Mouse (Mus musculus): ENCODE measurements at regions not wholly inside any gene's neighbourhood (a gene's known extent, or its start where the extent isn't known, plus 50 kb on each side); places are given as distances from the start of the nearest gene placed in this dataset.

DNA sequence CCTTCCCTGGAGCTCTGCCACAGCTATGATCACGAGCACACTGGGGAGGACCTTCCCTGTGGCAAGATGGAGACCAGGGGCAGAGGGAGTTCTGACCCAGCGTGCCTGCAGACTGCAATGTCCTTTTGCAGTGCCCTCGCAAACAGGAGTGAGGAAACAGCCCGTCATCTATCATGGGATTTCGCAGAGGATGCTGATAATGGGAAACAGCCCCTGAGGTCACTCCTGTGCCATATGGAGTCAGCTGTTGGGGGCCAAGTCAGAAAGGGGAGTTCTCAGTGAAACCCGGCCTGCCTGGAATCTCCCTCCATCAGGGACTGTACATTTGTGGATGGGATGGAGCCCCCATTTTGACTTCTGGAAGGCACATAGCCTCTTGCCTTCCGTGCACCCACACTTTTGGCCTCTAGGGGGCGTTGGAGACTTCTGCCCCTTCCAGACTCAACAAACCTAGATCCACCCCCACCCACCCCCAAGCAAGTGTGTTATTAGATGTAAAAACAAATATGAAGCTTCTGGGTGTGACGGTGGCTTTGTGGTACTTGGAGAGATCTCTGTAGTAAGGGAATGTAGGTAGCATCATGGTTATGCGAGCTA lies 98.1 kb downstream of the Kdr start:
- Histone ChIP-seq H3K9me3 (no peaks in the 10 kb centered on the region), H3K27me3 (no peaks in the 10 kb centered on the region), H3K36me3 (no peaks in the 10 kb centered on the region), H3K27ac (no peak overlapping the region), H3K4me3 (no peak overlapping the region), H3K4me1 (no peaks in the 10 kb centered on the region), H3K4me2 (no peak overlapping the region), H3K9ac (no peak overlapping the region)
- no peak for ATAC-seq (ENCODE audit: insufficient number of reproducible peaks, insufficient read depth, low FRiP score, low TSS enrichment, low read depth)
- 44% methylated on average over 10 of the region's 10 CpGs for WGBS

DNA sequence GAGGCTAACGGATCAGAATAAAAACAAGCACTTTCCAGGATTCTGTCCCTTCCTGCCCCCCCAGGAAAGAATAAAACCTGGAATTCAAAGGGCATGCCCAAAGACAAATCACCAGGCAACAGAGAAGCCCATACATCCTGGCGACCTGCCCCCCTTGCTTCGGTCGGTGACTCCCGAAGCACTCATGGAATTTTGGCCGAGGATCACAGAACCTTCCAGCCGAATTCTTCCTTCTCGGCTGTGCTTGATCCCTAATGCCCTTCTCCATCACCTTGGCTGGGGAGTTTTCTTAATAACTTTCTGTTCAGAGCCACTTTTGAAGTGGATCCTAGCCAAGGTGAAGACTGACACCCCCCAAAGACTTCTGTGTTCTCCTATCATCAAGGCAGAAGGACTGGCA lies 99.9 kb downstream of the Kdr start:
- ATAC-seq (ENCODE audit: insufficient number of reproducible peaks, insufficient read depth, low FRiP score, low TSS enrichment, low read depth) = no peak
- no peaks in the 10 kb centered on the region for H3K36me3 ChIP-seq
- H3K27me3 ChIP-seq = no peaks in the 10 kb centered on the region
- H3K4me1 ChIP-seq = no peaks in the 10 kb centered on the region
- WGBS = 81% methylated on average over 8 of the region's 8 CpGs
- H3K4me3 ChIP-seq = no peak overlapping the region
- H3K9me3 ChIP-seq = no peaks in the 10 kb centered on the region
- H3K27ac ChIP-seq = no peak overlapping the region
- no peak overlapping the region for H3K9ac ChIP-seq
- H3K4me2 ChIP-seq = no peak overlapping the region

DNA sequence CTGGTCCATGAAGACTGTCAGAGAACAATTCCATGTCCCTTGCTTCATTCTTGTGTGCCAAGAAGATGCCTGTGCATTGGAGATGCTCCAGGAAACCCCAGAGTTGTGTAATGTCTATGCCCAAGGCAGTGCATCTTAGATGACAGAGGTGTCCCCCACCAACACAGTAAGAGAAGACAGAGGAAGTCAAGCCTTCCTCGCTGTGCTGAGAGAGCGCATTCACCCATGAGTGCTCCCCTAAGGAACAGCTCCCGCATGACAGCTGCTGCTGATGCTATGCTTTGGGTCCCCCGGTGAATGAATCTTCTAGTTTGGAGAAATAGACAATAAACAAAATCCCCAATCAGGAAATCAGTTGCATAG lies 100.7 kb downstream of the Kdr start:
- H3K4me2 ChIP-seq = no peak overlapping the region
- no peaks in the 10 kb centered on the region for H3K9me3 ChIP-seq
- H3K9ac ChIP-seq = no peak overlapping the region
- H3K4me3 ChIP-seq = no peak overlapping the region
- H3K27me3 ChIP-seq = no peaks in the 10 kb centered on the region
- no peak for ATAC-seq (ENCODE audit: insufficient number of reproducible peaks, insufficient read depth, low FRiP score, low TSS enrichment, low read depth)
- H3K27ac ChIP-seq = no peak overlapping the region
- WGBS = 82% methylated on average over 4 of the region's 4 CpGs
- no peaks in the 10 kb centered on the region for H3K4me1 ChIP-seq
- no peaks in the 10 kb centered on the region for H3K36me3 ChIP-seq

DNA sequence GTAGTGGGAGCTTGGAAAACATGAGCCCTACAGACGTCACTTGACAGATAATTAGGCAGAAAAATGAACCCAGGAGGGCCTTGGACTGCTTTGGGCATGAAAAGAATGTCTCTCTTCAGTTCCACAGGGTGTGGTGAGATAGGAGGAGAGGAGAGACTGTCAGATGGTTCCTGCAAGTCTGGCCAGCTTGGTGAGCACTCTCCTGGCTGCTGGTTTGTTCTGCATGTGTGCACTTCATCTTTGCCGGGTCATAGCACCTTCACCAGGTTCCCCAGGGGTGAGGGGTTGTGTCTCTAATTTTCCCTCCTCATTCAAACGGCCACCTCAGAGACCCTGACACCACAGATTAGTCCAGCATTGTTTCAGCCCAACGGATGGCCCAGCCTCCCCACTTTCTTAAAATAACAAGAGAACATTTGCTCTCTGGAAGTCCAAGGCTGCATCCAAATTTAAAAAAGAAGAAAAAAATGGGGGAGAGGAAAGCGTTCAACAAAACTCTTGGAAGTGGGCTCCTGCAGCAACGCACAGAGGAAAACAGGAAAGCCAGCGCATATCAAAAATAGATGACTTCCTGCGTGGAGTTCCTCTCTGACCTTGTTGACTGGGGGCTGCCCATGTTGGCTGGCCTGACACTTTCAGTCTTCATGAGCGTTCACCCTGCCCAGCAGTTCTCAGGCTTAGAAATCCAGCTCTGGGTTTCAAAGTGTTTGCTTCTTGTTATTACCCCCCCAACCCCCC lies 101.2 kb downstream of the Kdr start:
- ATAC-seq (ENCODE audit: insufficient number of reproducible peaks, insufficient read depth, low FRiP score, low TSS enrichment, low read depth) = no peak
- Histone ChIP-seq H3K4me2 (no peak overlapping the region), H3K4me1 (no peaks in the 10 kb centered on the region), H3K9me3 (no peaks in the 10 kb centered on the region), H3K27me3 (no peaks in the 10 kb centered on the region), H3K36me3 (no peaks in the 10 kb centered on the region), H3K9ac (no peak overlapping the region), H3K27ac (no peak overlapping the region), H3K4me3 (no peak overlapping the region)
- WGBS = 59% methylated on average over 9 of the region's 9 CpGs

DNA sequence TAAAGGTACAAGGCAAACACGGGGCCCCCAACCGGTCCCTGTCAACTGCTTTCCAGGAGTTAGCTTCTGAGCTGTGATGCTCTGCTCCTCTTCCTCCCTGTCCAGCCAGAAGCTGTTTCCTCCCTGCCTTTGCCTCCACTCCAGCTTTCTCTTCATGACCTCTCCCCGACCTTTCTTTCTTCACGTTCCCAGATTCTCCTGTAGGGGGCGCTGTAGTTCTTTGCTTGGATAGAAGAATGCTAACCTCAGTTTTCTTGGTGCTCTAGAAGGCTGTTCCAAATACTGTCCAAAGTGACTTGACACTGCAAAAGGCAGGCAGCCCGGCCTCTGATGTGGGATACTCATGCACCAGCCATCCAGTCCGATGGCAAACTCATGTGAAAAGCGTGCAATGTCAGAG lies 107.1 kb downstream of the Kdr start:
- H3K9me3 ChIP-seq = no peaks in the 10 kb centered on the region
- H3K4me1 ChIP-seq = no peaks in the 10 kb centered on the region
- no peaks in the 10 kb centered on the region for H3K36me3 ChIP-seq
- no peak overlapping the region for H3K27ac ChIP-seq
- WGBS = 21% methylated on average over 8 of the region's 8 CpGs
- no peak overlapping the region for H3K4me2 ChIP-seq
- H3K27me3 ChIP-seq = no peaks in the 10 kb centered on the region
- no peak overlapping the region for H3K9ac ChIP-seq
- H3K4me3 ChIP-seq = no peak overlapping the region
- ATAC-seq (ENCODE audit: insufficient number of reproducible peaks, insufficient read depth, low FRiP score, low TSS enrichment, low read depth) = no peak

DNA sequence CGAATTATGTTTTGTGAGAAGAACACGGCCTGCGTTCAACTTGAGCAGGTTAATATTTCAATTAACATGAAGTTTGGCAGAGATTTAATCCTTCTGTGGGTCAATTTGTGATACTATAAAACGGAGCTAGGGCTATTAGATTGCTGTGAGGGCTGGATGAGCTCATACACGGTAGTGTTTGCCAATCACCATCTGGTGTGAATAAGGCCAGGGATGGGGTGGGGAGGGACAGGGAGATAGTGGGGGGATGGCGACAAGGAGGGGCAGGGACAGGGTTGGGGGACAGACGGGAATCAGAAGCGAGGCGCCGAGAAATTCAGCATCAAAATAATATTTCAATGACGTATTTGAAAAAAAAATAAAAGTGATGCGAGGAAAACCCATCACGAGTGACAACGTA lies 107.6 kb downstream of the Kdr start:
- 74% methylated on average over 14 of the region's 14 CpGs for WGBS
- no peak for ATAC-seq (ENCODE audit: insufficient number of reproducible peaks, insufficient read depth, low FRiP score, low TSS enrichment, low read depth)

DNA sequence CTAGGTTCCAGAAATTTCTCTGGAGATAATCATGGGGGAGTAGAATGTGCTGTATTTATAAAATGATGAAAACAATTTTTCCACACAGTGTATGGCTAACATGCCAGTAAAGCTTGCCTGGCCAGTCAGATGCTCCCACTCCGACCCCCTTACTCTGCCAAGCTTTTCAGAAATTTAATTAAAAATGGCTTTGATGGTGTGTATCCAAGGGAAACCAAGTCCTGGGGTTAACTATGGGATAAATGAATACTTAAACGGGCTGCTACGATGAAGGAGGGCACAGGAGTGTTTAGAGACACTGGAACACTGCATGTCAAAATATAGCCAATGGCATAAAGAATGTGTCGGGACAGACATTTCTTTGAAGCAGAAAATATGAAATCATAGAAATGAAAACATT lies 108.7 kb downstream of the Kdr start:
- ATAC-seq (ENCODE audit: insufficient number of reproducible peaks, insufficient read depth, low FRiP score, low TSS enrichment, low read depth) = no peak
- Histone ChIP-seq H3K27ac (no peak overlapping the region), H3K9me3 (no peaks in the 10 kb centered on the region), H3K27me3 (no peaks in the 10 kb centered on the region), H3K4me3 (no peak overlapping the region), H3K4me1 (no peaks in the 10 kb centered on the region), H3K9ac (no peak overlapping the region), H3K36me3 (no peaks in the 10 kb centered on the region), H3K4me2 (no peak overlapping the region)
- 68% methylated on average over 4 of the region's 4 CpGs for WGBS

More for the DNA sequence above, 107.6 kb downstream of the Kdr start:
- H3K27me3 ChIP-seq = no peaks in the 10 kb centered on the region
- no peak overlapping the region for H3K4me3 ChIP-seq
- H3K9me3 ChIP-seq = no peaks in the 10 kb centered on the region
- no peaks in the 10 kb centered on the region for H3K4me1 ChIP-seq
- no peak overlapping the region for H3K9ac ChIP-seq
- H3K27ac ChIP-seq = no peak overlapping the region
- H3K4me2 ChIP-seq = no peak overlapping the region
- H3K36me3 ChIP-seq = no peaks in the 10 kb centered on the region

DNA sequence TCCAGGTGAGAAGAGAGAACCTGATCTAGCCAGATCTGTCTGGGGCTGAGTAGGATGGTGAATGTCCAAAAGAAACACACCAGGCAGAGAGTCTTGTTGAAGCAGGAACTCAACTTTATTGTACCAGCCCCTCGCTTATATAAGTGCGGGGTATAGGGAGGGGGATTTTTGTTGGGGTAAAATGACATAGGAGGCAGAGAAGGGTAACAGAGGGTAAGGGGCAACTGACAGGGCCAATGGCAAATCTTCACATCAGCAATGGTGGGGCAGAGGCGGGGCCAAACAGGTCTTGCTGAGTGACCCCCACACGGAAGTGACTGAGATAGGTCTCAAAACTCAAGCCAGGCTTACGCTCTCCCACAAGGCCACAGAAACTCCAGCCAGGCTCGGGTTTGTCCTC lies 113.2 kb downstream of the Kdr start:
- Histone ChIP-seq H3K9ac (no peak overlapping the region), H3K4me1 (no peaks in the 10 kb centered on the region), H3K4me3 (no peak overlapping the region), H3K36me3 (no peaks in the 10 kb centered on the region), H3K4me2 (no peak overlapping the region), H3K27ac (no peak overlapping the region), H3K9me3 (no peaks in the 10 kb centered on the region), H3K27me3 (no peaks in the 10 kb centered on the region)
- ATAC-seq (ENCODE audit: insufficient number of reproducible peaks, insufficient read depth, low FRiP score, low TSS enrichment, low read depth) = no peak
- WGBS = 94% methylated on average over 6 of the region's 6 CpGs

DNA sequence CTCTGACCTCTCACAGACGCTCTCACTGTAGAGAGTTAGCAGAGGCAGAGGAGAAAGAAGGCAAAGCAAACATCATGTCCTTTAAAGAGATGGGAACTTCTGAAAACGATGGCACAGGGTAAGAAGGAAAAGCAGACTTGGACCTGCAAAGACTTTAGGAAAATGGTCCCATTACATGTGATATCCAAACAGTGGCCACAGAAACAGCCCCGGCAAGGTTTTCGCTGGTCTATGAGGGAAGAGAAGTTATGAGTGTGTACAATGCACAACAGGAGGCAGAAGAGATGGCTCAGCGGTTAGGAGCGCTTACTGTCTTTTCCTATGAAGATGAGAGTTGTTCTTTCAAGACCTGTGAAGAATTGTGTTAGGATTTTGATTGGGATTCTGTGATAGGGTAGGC lies 114.9 kb downstream of the Kdr start:
- no peak for ATAC-seq (ENCODE audit: insufficient number of reproducible peaks, insufficient read depth, low FRiP score, low TSS enrichment, low read depth)
- Histone ChIP-seq H3K9me3 (no peaks in the 10 kb centered on the region), H3K4me1 (no peaks in the 10 kb centered on the region), H3K36me3 (no peaks in the 10 kb centered on the region), H3K27ac (no peak overlapping the region), H3K9ac (no peak overlapping the region), H3K4me3 (no peak overlapping the region), H3K27me3 (no peaks in the 10 kb centered on the region), H3K4me2 (no peak overlapping the region)
- 62% methylated on average over 6 of the region's 6 CpGs for WGBS

DNA sequence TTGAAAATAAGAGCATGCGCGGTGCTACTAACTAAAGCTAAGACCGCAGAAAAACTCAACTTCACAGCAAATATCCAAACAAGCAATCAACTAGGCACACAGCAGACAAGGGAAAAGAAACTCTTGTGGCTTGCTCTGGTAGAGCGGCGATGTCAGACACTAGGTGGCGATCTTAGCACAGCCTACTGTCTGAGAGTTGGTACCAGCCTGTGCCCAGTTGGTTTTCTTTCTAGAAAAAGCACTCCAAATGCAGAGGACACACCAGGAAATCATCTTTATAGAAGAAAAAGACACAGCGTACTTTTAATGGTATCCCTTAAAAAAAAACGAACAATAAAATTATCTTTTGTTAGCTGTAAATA lies 115.6 kb downstream of the Kdr start:
- no peak overlapping the region for H3K4me2 ChIP-seq
- no peaks in the 10 kb centered on the region for H3K27me3 ChIP-seq
- no peak overlapping the region for H3K27ac ChIP-seq
- H3K36me3 ChIP-seq = no peaks in the 10 kb centered on the region
- WGBS = 15% methylated on average over 8 of the region's 8 CpGs
- no peaks in the 10 kb centered on the region for H3K9me3 ChIP-seq
- no peak for ATAC-seq (ENCODE audit: insufficient number of reproducible peaks, insufficient read depth, low FRiP score, low TSS enrichment, low read depth)
- H3K4me1 ChIP-seq = no peaks in the 10 kb centered on the region
- no peak overlapping the region for H3K4me3 ChIP-seq
- no peak overlapping the region for H3K9ac ChIP-seq

DNA sequence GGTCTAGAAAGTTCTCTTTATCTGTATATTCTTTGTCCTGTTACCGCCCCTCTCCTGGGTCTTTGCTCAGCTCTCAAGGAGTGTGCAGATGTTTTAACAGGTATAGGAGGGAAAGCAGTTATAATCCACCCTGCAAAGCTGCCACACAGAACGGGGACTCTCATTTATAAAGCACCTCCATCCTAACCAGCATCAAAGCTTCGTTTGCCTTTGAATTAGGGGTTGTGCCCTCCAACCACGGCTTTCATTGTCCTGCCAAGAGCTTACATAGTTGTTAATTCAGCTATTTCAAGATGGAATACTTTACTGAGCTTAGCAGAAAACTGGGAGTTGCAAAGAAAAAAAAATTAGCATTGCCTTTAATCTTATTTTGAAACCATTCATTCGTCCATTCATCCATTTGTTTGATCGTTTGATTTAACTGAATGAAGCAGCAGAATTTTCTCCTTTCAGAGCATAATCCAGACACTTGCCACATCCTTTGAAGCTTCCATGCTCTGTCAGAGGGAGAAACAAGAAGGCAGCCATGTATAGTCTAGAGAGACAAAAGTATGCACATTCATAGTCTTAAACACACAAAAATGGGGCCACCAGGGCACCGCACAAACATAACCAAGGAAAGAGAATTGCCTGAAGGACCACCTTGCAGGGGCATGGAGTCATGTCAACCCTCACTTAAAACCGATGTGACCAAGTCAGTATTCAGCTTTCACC lies 116.2 kb downstream of the Kdr start:
- WGBS = 42% methylated on average over 8 of the region's 8 CpGs
- Histone ChIP-seq H3K27me3 (no peaks in the 10 kb centered on the region), H3K4me3 (no peak overlapping the region), H3K9ac (no peak overlapping the region), H3K36me3 (no peaks in the 10 kb centered on the region), H3K9me3 (no peaks in the 10 kb centered on the region), H3K4me2 (no peak overlapping the region), H3K27ac (no peak overlapping the region), H3K4me1 (no peaks in the 10 kb centered on the region)
- no peak for ATAC-seq (ENCODE audit: insufficient number of reproducible peaks, insufficient read depth, low FRiP score, low TSS enrichment, low read depth)

DNA sequence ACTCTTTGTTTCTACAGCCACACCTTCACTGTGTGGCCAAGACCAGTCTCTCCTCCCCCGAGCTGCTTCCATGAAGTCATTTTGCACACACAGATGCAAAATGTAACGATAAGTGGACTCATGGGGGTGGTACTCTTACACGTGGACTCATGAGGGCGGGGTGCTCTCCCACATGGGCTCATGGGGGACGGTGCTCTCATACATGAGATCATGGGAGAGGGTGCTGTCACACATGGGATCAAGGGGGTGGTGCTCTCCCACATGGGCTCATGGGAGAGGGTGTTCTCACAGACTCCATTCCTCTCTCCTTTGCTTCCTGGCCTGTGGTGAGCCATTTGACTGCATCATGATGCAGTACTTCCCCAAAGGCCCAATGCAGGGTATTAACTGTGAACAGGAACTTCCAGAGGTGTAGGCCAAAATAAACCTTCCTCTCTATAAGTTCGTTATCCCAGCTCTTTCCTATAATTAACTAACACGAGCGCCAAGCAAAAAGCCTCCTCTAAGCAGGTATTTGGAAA lies 118.9 kb downstream of the Kdr start:
- no peak for ATAC-seq (ENCODE audit: insufficient number of reproducible peaks, insufficient read depth, low FRiP score, low TSS enrichment, low read depth)
- H3K4me3 ChIP-seq = no peak overlapping the region
- H3K4me1 ChIP-seq = no peaks in the 10 kb centered on the region
- no peak overlapping the region for H3K4me2 ChIP-seq
- no peaks in the 10 kb centered on the region for H3K36me3 ChIP-seq
- H3K27me3 ChIP-seq = no peaks in the 10 kb centered on the region
- 87% methylated on average over 8 of the region's 8 CpGs for WGBS
- H3K27ac ChIP-seq = no peak overlapping the region
- H3K9ac ChIP-seq = no peak overlapping the region
- H3K9me3 ChIP-seq = no peaks in the 10 kb centered on the region

Data from embryonic facial prominence, embryonic 13.5 days (tissue).